Mouse (Mus musculus) c-Kit-positive CD71-positive TER-119-negative erythroid progenitor cells, embryonic 14.5 days (primary cell): ENCODE measurements around the gene Nipal1.

ENCODE experiments used
- DNase-seq: peaks from one replicate; pipeline ENCODE4 v3.0.0-alpha.2; 2013; ENCODE audit warnings: low read depth

Nipal1 gene

DNA sequence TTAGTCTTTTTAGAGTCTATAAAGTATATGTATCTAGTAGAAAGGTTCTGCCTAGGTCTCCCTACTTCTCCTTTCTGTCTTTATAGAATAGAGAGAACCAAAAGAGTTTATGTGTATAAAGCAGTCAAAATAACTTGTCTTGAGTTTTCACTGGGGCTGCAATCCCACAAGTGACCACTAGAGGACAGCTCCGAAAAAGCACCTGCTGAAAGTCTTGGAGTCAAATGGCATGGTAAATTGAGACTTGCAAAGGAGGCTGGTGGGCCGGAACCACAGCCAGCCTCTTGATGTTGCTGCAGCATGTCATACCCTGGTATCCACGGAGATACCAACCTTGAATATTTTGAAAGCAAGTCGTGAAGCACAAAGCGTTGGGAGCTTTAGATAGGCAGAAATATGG is 17.7 kb downstream of the Nipal1 start:
- peak; percentile 46 for DNase-seq

DNA sequence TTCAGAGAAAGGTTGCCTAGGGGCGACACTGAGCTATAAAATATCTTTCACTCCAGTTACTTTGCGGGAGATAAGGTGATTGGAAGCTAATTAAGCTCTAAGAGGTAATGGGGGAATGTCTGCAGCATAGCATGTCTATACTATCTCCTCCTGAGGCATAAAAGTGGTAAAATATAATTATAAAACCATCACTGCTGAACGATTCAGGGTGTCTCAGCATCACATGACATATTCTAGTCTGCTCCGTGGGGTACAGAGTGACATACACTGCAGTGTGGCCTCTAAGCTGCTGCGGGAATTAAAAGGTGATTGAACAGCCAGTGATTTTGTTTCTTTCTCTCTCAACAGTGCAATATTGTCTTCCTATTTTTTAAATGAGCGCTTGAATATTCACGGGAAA is 18.8 kb downstream of the Nipal1 start:
- DNase-seq, result no peak

DNA sequence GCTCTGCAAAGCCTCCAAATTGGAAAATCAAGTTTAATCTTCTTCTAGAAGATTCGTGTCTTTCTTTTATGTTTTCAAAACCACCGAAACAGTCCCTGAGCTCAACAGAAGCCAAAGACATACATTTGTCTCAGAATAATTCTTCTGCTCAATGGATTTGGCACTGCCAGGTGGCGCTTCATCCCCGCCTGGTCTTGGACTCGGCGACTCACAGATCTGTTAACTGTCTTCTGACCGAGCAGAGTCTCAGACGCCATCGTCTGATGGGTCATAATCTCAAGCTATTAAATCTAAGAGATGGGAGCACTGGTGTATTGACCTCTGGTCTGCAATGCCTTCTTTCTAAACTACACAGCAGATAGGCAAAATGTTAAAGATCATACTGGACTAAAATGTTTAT is 20.8 kb downstream of the Nipal1 start:
- DNase-seq, result no peak

GRCm38 (mm10) chr5:72671017-72671699 is 23.6 kb downstream of the Nipal1 start:
- DNase-seq, result no peak

GRCm38 (mm10) chr5:72674994-72675542 is 27.5 kb downstream of the Nipal1 start:
- DNase-seq, result no peak

DNA sequence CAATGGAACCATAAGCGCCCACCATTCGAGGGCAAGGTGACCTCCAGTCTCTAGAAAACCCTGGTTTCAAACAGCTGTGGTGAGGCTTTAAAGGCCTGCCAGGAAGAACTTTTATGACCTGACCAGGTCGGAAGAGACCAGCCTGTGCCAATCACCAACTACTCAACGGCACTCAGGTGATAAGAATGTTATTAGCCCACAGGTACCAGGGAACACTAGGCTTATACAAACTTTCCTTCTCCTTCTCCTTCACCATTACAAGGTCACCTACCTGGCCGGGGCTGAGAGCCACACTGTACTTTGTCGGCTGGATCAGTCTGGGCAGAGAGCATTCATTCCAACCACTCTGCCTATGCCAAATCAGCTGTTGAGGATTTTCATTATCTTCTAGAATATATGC is 33.9 kb downstream of the Nipal1 start:
- DNase-seq, result no peak

GRCm38 (mm10) chr5:72689556-72689955 is 42.0 kb downstream of the Nipal1 start:
- no peak for DNase-seq

DNA sequence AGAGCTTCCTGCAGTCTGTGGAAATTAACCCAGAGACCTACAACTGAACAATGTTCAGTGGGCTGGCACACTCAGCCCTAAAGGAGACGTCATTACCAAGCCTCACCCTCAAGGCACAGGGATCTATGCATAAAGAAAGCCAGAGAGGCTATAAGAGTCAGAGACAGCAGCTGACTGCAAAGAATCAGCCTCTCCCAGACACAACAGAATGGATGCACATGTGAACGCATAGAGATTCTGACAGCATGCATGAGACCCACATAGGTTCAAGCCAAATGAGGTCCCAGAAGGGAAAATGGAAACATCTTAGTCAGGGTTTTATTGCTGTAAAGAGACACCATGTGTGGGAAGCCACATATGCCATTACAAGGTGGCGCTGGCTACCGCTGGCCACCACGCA is 42.9 kb downstream of the Nipal1 start:
- DNase-seq, result no peak

DNA sequence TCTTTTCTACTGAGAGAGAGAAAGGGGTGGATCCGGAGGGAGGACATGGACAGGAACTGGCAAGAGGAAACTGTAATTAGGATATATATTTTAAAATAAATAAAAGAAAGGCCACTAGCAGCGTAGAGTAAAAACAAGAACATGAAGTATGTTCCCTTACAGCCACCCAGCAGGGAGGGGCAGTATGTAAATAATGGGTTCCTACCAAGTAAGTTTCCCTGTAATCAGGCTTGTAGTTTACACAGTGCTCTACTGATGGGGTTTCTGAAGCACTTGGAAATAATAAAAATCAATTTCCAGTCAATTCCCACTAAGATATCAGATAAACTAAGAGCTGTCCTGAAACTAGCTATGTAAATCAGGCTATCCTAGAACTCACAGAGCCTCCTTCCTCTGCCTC is 47.1 kb downstream of the Nipal1 start:
- no peak for DNase-seq

GRCm38 (mm10) chr5:72696491-72696890 is 48.9 kb downstream of the Nipal1 start:
- no peak for DNase-seq

DNA sequence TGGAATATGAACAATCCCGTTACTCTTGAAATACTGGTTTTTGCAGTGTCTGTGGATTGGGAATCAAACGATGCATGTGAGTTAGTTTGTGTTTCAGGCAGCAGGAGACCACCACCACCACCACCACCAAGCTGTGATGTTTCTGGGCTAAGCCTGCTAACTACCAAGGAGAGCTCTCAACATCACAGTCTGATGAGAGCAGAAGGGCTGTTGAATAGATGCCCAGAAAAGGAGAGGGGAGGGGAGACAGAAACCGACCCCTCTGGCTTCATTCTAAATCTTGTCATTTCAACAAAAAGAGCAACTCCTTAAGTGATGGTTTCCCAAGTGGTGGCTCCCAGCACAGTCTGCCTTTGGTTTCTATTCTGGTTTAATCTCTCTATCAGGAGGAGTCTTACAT is 50.7 kb downstream of the Nipal1 start:
- DNase-seq, result no peak

GRCm38 (mm10) chr5:72698818-72699499 is 51.4 kb downstream of the Nipal1 start:
- DNase-seq, result no peak

- DNase-seq, result no peak
These were observed 51.9 kb downstream of the Nipal1 start for GRCm38 (mm10) chr5:72699500-72699818.

GRCm38 (mm10) chr5:72702202-72702601 is 54.6 kb downstream of the Nipal1 start:
- no peak for DNase-seq

GRCm38 (mm10) chr5:72706095-72706494 is 58.5 kb downstream of the Nipal1 start:
- no peak for DNase-seq

DNA sequence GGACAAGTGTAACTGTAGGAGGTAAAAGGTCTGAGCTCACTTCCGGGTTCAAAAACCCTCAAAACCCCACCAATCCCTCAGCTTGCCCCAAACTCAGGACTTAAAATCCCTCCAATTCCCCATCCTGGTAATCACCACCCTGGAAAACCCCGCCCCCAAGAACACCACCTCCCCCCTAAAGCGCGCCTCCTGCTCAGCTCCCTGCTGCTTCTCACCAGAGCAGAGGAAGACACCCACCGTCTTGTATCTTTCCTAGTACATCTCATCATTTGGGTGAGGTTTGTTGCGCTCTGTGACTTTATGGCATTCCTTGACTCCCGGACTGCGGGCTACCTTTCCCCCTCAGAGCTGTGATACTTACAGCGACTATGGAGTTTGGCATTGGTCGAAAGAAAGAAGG is 59.1 kb downstream of the Nipal1 start:
- no peak for DNase-seq

- no peak for DNase-seq
These were observed 61.9 kb downstream of the Nipal1 start for GRCm38 (mm10) chr5:72709451-72709850.

DNA sequence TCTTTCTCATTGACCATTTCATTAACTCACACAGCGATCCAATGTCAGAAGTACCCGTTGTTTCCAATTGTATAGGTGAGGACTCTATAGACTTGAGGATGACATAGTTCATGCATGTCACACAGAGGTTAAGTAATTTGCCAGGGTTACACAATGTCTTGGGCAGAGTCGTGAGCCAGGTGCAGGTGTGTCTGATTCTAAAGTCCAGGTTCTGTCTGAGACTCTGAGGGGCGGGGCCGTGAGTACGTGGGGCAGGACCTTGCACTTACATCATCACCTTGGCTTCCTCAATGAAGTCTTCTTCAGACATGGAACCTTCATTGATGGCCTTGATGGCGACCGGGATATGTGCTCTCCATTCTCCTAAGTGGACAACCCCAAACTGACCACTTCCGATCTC is 62.4 kb downstream of the Nipal1 start:
- DNase-seq, result no peak

DNA sequence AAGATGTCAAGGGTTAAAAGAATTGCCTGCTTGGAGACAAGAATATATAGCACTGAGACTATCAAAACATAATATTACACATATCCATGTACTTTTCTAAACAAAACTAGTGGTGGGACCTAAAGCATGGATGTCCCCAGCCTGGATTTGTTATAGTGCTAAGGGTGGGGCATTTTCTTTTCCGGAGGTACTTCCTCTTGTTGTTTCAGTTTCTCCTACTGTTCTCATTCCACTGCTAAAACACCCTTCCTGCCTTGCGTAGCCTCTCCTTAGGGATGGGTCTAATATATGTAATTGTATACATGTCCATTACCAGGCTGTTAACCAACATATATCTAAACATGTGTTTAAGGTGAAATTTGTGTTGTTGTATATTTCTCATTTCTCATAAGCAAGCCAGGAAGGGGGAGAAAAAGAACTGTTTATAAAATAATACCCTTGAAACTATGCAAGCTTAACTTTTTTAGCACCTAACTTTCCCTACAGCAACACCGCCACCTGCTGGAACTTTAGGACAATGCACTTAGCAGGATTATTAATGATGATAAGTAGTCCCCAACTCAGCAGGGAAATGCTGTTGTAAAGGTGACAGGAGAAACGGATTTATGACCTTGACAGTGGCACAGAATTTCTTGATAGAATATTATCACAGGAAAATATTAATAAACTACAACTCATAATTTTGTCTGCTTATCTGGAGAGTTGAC is 63.1 kb downstream of the Nipal1 start:
- DNase-seq, result peak; percentile 51

- no peak for DNase-seq
These were observed 73.0 kb downstream of the Nipal1 start for GRCm38 (mm10) chr5:72720587-72720986.
